Mouse (Mus musculus) hindbrain, embryonic 11.5 days (tissue): ENCODE measurements at regions not wholly inside any gene's neighbourhood (a gene's known extent, or its start where the extent isn't known, plus 50 kb on each side); places are given as distances from the start of the nearest gene placed in this dataset.

Source experiments
- ATAC-seq: fragments of 200-750 bp; cut with Nextera tagmentation; 2 replicates; pipeline ENCODE4 v1.8.0; 2017; ENCODE audit warnings: mild to moderate bottlenecking, moderate TSS enrichment, moderate library complexity; ENCODE audit not compliant: low FRiP score
- DNase-seq: peaks from one replicate; pipeline ENCODE4 v3.0.0-alpha.2; 2015; ENCODE audit warnings: low spot score
- H3K27ac ChIP-seq: fragments of 300-500 bp; sonication (generic); 2 replicates; pipeline ENCODE4 v1.5.1; 2014; ENCODE audit warnings: mild to moderate bottlenecking, low read depth, low read length
- H3K27me3 ChIP-seq: fragments of 300-500 bp; sonication (generic); 2 replicates; pipeline ENCODE4 v1.6.1; 2014; ENCODE audit warnings: mild to moderate bottlenecking, low read length, moderate library complexity, mixed read lengths; ENCODE audit not compliant: control insufficient read depth, insufficient read depth
- H3K36me3 ChIP-seq: fragments of 300-500 bp; sonication (generic); 2 replicates; pipeline ENCODE4 v1.6.1; 2014; ENCODE audit warnings: mild to moderate bottlenecking, low read length, moderate library complexity, mixed read lengths; ENCODE audit not compliant: control insufficient read depth, insufficient read depth
- H3K4me1 ChIP-seq: fragments of 300-500 bp; sonication (generic); replicated peaks from 2 replicates; pipeline ENCODE4 v1.6.1; 2014; ENCODE audit warnings: low read length, mixed read lengths; ENCODE audit not compliant: control insufficient read depth, insufficient read depth
- H3K4me2 ChIP-seq: fragments of 300-500 bp; sonication (generic); replicated peaks from 2 replicates; pipeline ENCODE4 v1.6.1; 2014; ENCODE audit warnings: mild to moderate bottlenecking, low read depth, low read length
- H3K4me3 ChIP-seq: fragments of 300-500 bp; sonication (generic); 2 replicates; pipeline ENCODE4 v1.5.1; 2014; ENCODE audit warnings: low read depth, low read length
- H3K9ac ChIP-seq: fragments of 300-500 bp; sonication (generic); 2 replicates; pipeline ENCODE4 v1.6.1; 2014; ENCODE audit warnings: low read depth, low read length
- H3K9me3 ChIP-seq: fragments of 300-500 bp; sonication (generic); 2 replicates; pipeline ENCODE4 v1.6.1; 2016; ENCODE audit warnings: low read length; ENCODE audit not compliant: control insufficient read depth
- WGBS: fragments of 180-500 bp; shearing (Covaris S2); extraction: QIAGEN DNeasy Blood & Tissue Kit; methylation state at CpG from one replicate; pipeline ENCODE4 v1.1.7; 2014; 5-methylcytosine and 5-hydroxymethylcytosine counted together

GRCm38 (mm10) chr1:185962606-185963005 lies 154.5 kb downstream of the Lyplal1 start:
- DNase-seq: no peak
- WGBS: 94% methylated on average over 3 of the region's 3 CpGs
- H3K9me3 ChIP-seq: no peaks in the 10 kb centered on the region
- H3K27me3 ChIP-seq: no peaks in the 10 kb centered on the region
- no peaks in the 10 kb centered on the region for H3K36me3 ChIP-seq
- no peak overlapping the region for H3K4me3 ChIP-seq
- no peak overlapping the region for H3K27ac ChIP-seq
- H3K4me1 ChIP-seq: no peaks in the 10 kb centered on the region
- H3K9ac ChIP-seq: no peak overlapping the region
- no peak overlapping the region for H3K4me2 ChIP-seq
- ATAC-seq: no peak

- Histone ChIP-seq H3K4me3 (no peak overlapping the region), H3K27ac (no peak overlapping the region), H3K36me3 (no peaks in the 10 kb centered on the region), H3K4me2 (no peak overlapping the region), H3K9me3 (no peaks in the 10 kb centered on the region), H3K4me1 (no peaks in the 10 kb centered on the region), H3K9ac (no peak overlapping the region), H3K27me3 (no peaks in the 10 kb centered on the region)
- DNase-seq (no peak), ATAC-seq (no peak)
- WGBS: 97% methylated on average over 2 of the region's 2 CpGs
Measured at GRCm38 (mm10) chr1:185963773-185964172, 153.3 kb downstream of the Lyplal1 start.

- ATAC-seq: no peak
- H3K4me2 ChIP-seq: no peak overlapping the region
- H3K36me3 ChIP-seq: no peaks in the 10 kb centered on the region
- no peak for DNase-seq
- H3K4me1 ChIP-seq: no peaks in the 10 kb centered on the region
- no peaks in the 10 kb centered on the region for H3K27me3 ChIP-seq
- WGBS: 75% methylated on average over 6 of the region's 6 CpGs
- no peak overlapping the region for H3K9ac ChIP-seq
- no peaks in the 10 kb centered on the region for H3K9me3 ChIP-seq
- H3K27ac ChIP-seq: no peak overlapping the region
- H3K4me3 ChIP-seq: no peak overlapping the region
Measured at GRCm38 (mm10) chr1:185964426-185964825, 152.7 kb downstream of the Lyplal1 start.

- H3K36me3 ChIP-seq: no peaks in the 10 kb centered on the region
- no peak for DNase-seq
- H3K27me3 ChIP-seq: no peaks in the 10 kb centered on the region
- 84% methylated on average over 4 of the region's 4 CpGs for WGBS
- H3K9me3 ChIP-seq: no peaks in the 10 kb centered on the region
- H3K27ac ChIP-seq: no peak overlapping the region
- no peak overlapping the region for H3K4me3 ChIP-seq
- no peak for ATAC-seq
- no peak overlapping the region for H3K9ac ChIP-seq
- no peak overlapping the region for H3K4me2 ChIP-seq
- no peaks in the 10 kb centered on the region for H3K4me1 ChIP-seq
Measured at GRCm38 (mm10) chr1:185967227-185967626, 149.9 kb downstream of the Lyplal1 start.

GRCm38 (mm10) chr1:185967816-185968215 lies 149.3 kb downstream of the Lyplal1 start:
- no peak for DNase-seq
- no peak for ATAC-seq
- H3K4me2 ChIP-seq: no peak overlapping the region
- no peak overlapping the region for H3K27ac ChIP-seq
- H3K27me3 ChIP-seq: no peaks in the 10 kb centered on the region
- H3K4me3 ChIP-seq: no peak overlapping the region
- H3K36me3 ChIP-seq: no peaks in the 10 kb centered on the region
- WGBS: 83% methylated on average over 6 of the region's 6 CpGs
- H3K9me3 ChIP-seq: no peaks in the 10 kb centered on the region
- H3K9ac ChIP-seq: no peak overlapping the region
- H3K4me1 ChIP-seq: no peaks in the 10 kb centered on the region

- no peak overlapping the region for H3K9ac ChIP-seq
- no peaks in the 10 kb centered on the region for H3K9me3 ChIP-seq
- no peak overlapping the region for H3K4me3 ChIP-seq
- ATAC-seq: no peak
- WGBS: 82% methylated on average over 3 of the region's 3 CpGs
- H3K4me2 ChIP-seq: no peak overlapping the region
- no peaks in the 10 kb centered on the region for H3K4me1 ChIP-seq
- H3K27me3 ChIP-seq: no peaks in the 10 kb centered on the region
- DNase-seq: no peak
- H3K27ac ChIP-seq: no peak overlapping the region
- no peaks in the 10 kb centered on the region for H3K36me3 ChIP-seq
Measured at GRCm38 (mm10) chr1:185968642-185969041, 148.5 kb downstream of the Lyplal1 start.

- Histone ChIP-seq H3K36me3 (no peaks in the 10 kb centered on the region), H3K9me3 (no peaks in the 10 kb centered on the region), H3K27me3 (no peaks in the 10 kb centered on the region), H3K27ac (no peak overlapping the region), H3K4me3 (no peak overlapping the region), H3K4me1 (no peaks in the 10 kb centered on the region), H3K9ac (no peak overlapping the region), H3K4me2 (no peak overlapping the region)
- WGBS: 43% methylated on average over 2 of the region's 2 CpGs
- DNase-seq (no peak), ATAC-seq (no peak)
Measured at GRCm38 (mm10) chr1:185969231-185969630, 147.9 kb downstream of the Lyplal1 start.

GRCm38 (mm10) chr1:185977075-185977474 lies 140.0 kb downstream of the Lyplal1 start:
- no peaks in the 10 kb centered on the region for H3K9me3 ChIP-seq
- no peak overlapping the region for H3K9ac ChIP-seq
- no peak for ATAC-seq
- no peak overlapping the region for H3K4me2 ChIP-seq
- H3K27ac ChIP-seq: no peak overlapping the region
- DNase-seq: no peak
- H3K4me1 ChIP-seq: no peaks in the 10 kb centered on the region
- no peaks in the 10 kb centered on the region for H3K36me3 ChIP-seq
- 86% methylated on average over 2 of the region's 2 CpGs for WGBS
- no peaks in the 10 kb centered on the region for H3K27me3 ChIP-seq
- H3K4me3 ChIP-seq: no peak overlapping the region

- no peaks in the 10 kb centered on the region for H3K4me1 ChIP-seq
- no peak overlapping the region for H3K27ac ChIP-seq
- no peak for DNase-seq
- H3K9me3 ChIP-seq: no peaks in the 10 kb centered on the region
- H3K4me3 ChIP-seq: no peak overlapping the region
- no peaks in the 10 kb centered on the region for H3K36me3 ChIP-seq
- WGBS: 72% methylated on average over 8 of the region's 8 CpGs
- no peaks in the 10 kb centered on the region for H3K27me3 ChIP-seq
- no peak for ATAC-seq
- H3K4me2 ChIP-seq: no peak overlapping the region
- H3K9ac ChIP-seq: no peak overlapping the region
Measured at GRCm38 (mm10) chr1:185989432-185989831, 127.7 kb downstream of the Lyplal1 start.
